Mouse (Mus musculus): Measurements from ENCODE around the gene Col27a1.

Col27a1 gene

DNA sequence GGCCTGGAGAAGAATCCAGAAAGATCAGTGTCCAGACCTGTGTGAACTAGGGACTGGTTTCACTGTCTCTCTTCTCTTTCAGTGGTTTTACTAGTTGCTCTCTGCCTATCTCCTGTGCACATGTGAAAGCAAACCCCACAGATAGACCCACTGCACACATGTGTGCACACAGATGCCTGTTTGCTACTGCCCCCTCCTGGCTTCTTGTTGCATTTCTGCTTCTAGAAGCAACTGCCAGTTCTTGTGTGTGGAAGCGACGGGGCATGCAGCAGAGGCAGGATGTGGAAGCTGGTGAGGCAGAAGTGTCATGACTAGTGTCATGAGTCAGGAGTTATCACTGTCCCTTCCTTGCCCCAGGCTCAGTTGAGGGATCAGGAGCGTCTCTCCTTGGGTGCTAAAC, 158.1 kb downstream of the Col27a1 start:
- peak; percentile 80 for DNase-seq (ENCODE audit: low read depth, low spot score)

DNA sequence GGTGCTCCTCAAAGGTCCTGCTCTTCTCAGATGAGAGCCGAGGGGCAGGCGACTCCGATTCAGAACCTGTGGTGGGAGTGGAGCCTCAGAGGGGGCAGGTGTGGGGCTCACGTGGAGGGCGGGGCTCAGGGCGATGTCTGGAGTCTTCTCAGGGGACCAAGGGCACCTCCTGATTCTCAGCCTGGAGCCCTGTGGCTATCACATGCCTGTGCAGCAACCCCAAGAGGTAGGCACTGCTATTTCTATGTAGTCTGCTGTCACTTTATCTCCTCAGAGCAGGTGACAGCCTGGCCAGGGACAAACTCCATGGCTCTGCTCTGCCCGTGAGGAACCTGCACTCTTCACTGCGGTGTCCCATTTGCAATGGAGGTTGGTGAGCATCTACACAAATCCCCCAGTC, 159.6 kb downstream of the Col27a1 start:
- DNase-seq (ENCODE audit: low read depth, low spot score), result no peak

DNA sequence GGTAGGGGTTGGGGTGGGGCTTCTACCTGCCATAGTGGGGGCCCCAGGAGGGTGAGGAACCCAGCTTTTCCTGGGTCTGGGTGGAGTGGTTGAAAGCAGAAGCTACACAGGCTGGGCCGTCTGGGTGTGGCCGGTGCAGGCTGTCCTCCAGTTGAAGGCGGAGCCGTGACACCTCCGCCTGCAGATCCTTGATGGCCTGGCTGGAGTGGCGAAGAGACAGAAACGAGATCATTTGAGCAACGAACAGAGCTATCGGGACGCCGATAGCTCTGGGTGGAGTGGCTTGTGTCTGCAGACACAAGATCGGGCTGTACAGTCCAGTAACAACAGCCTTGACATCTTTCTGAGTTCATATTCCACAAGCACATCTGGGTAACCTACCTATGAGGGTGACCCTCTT, 160.5 kb downstream of the Col27a1 start:
- no peak for DNase-seq (ENCODE audit: low read depth, low spot score)

DNA sequence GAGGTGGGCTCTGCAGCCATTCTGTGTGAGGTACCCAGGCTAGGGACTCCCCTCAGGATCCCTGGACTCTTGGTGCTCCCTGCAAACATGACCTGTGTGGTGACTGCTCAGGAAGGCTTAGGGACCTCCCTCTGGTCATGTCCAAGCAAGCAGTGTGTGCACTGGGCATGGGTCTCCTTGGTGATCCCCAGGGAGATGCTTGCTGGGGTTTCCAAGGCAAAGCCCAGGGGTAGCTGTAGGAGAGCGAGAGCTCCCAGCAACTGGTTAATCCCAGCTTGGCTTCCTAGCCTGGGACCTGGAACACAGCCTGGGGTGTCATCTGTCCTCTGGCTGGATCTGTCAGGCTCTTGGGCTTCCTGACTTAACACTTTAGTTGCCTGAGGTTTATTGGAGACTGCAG, 161.6 kb downstream of the Col27a1 start:
- no peak for DNase-seq (ENCODE audit: low read depth, low spot score)

DNA sequence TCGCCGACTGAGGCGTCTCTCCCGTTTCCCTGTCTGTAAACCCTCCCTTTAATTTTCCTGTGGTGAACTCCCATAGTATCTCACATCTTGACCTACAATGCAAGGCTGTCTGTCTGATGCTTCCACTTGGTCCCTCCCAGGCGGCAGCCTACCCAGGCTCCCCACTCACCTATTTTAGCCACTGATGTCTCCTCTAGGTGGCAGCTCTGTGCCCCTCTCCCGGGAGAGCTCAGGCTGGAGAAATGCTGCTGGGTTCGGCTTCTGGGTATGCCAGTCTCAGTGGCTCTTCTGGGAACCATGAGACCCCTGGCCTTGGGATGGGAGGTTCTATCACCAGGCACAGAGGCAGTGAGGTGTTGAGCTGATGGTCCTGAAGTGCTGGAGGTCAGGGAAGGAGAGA, 163.7 kb downstream of the Col27a1 start:
- no peak for DNase-seq (ENCODE audit: low read depth, low spot score)

DNA sequence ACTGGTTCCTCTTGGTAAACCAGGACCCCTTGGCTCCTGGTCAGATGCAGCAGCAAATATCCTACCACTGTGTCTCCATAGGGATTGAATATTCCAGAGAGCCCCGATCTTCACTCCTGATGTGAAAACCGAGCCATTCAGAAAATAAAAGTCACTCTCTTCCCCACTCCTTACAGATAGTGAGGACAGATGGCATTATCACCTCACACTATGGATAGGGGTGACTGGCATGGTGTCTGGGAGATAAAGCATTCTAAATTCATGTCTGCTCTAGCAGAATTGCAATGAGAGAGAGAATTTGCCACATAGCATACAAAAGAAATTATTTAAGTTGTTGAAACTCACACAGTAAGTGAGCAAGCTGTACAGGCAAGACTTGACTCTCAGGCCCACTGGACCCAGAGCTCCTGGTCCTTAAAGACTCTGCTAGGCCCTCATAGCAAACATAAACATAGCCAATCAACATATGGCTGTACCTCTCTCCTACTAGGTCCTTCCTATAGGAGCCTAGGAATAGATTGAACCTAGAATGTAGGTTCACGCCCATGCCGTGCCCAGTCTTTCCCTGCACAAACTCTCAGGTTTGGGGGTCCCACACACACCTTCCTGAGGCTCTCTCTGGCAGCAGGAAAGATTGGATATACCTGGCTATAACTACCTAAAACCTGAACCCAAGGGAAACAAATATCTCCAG, 169.0 kb downstream of the Col27a1 start:
- DNase-seq (ENCODE audit: low read depth, low spot score), result no peak

DNA sequence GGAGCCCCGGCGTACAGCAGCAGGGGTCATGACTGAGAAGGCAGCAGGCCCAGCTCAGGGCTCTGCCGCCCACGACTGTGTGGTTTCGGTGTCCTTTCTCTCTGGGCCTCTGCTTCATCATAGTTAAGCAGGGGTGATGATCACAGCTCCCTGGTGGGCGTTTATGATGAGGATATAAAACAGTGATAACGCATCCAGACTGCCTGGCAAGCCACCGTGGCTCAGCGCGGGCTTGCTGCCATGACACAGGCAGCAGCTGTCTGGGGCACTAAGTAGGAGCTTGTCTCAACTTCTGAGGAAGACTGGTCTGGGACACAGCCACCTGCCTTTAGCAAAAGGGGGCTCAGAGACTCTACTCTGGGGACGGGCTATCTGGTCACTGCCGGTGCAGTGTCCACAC, 169.7 kb downstream of the Col27a1 start:
- no peak for DNase-seq (ENCODE audit: low read depth, low spot score)

DNA sequence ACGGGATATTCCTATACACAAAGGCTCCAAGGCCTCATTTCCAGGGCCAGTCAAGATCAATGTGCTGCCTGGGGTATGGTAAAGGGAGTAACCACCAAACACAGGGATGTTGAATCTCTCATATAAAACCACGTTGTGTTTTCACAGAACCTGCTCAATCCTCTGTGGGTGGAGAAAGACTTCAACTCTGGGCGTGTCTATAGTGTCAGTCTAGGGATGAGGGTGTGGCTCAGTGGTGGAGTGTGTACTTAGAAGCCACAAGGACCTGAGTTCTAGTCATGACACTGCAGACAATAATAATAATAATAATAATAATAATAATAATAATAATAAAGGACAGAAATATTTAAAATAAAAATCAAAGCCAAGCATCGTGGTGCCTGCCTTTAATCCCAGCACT, 170.5 kb downstream of the Col27a1 start:
- peak; percentile 43 for DNase-seq (ENCODE audit: low read depth, low spot score)
